Mouse (Mus musculus) midbrain, embryonic 16.5 days (tissue): Measurements from ENCODE around the gene Crnkl1. TPM values are rescaled to one million over a fixed set of nuclear protein-coding genes. Genes with fewer than 3 reads are reported as not detected.

Source experiments
- ATAC-seq: fragments of 200-750 bp; cut with Nextera tagmentation; 2 replicates; pipeline ENCODE4 v1.8.0; 2017; ENCODE audit warnings: moderate TSS enrichment
- H3K27ac ChIP-seq: fragments of 300-500 bp; sonication (generic); 2 replicates; pipeline ENCODE4 v1.5.1; 2014; ENCODE audit warnings: mild to moderate bottlenecking, low read length, mixed read lengths
- H3K27me3 ChIP-seq: fragments of 300-500 bp; sonication (generic); 2 replicates; pipeline ENCODE4 v1.6.1; 2014; ENCODE audit warnings: low read depth, low read length, mixed read lengths; ENCODE audit not compliant: control insufficient read depth, insufficient read depth
- H3K36me3 ChIP-seq: fragments of 300-500 bp; sonication (generic); 2 replicates; pipeline ENCODE4 v1.6.1; 2014; ENCODE audit warnings: mild to moderate bottlenecking, low read length, moderate library complexity, mixed read lengths; ENCODE audit not compliant: control insufficient read depth, insufficient read depth
- H3K4me1 ChIP-seq: fragments of 300-500 bp; sonication (generic); 2 replicates; pipeline ENCODE4 v1.6.1; 2014; ENCODE audit warnings: mild to moderate bottlenecking, low read length, mixed read lengths; ENCODE audit not compliant: control insufficient read depth, insufficient read depth
- H3K4me2 ChIP-seq: fragments of 300-500 bp; sonication (generic); 2 replicates; pipeline ENCODE4 v1.6.1; 2014; ENCODE audit warnings: mild to moderate bottlenecking, low read length, mixed read lengths
- H3K4me3 ChIP-seq: fragments of 300-500 bp; sonication (generic); 2 replicates; pipeline ENCODE4 v1.5.1; 2014; ENCODE audit warnings: low read depth, mild to moderate bottlenecking, low read length, moderate library complexity, mixed read lengths
- H3K9ac ChIP-seq: fragments of 300-500 bp; sonication (generic); 2 replicates; pipeline ENCODE4 v1.6.1; 2014; ENCODE audit warnings: low read depth, low read length, mixed read lengths
- H3K9me3 ChIP-seq: fragments of 300-500 bp; sonication (generic); replicated peaks from 2 replicates; pipeline ENCODE4 v1.6.1; 2014; ENCODE audit warnings: mild to moderate bottlenecking, low read length, mixed read lengths; ENCODE audit not compliant: control insufficient read depth, poor library complexity, severe bottlenecking
- WGBS: fragments of 180-500 bp; shearing (Covaris S2); extraction: QIAGEN DNeasy Blood & Tissue Kit; methylation state at CpG from one replicate; pipeline ENCODE4 v1.1.7; 2014; 5-methylcytosine and 5-hydroxymethylcytosine counted together
- microRNA-seq: library from miRNA; unstranded; fragments of <30 nt; microRNA quantifications from one replicate; pipeline ENCODE4, GENCODE M21; 2017
- polyA plus RNA-seq: library from polyadenylated mRNA; unstranded; fragments of >200 nt; fragmentation: Nextera tagmentation; extraction: Ambion mirVana; gene quantifications from 2 replicates; pipeline ENCODE4 v1.2.1, GENCODE M21; 2015

Crnkl1 gene
- polyA plus RNA-seq, 1 experiment from 2014 or later = 19.1 TPM

DNA sequence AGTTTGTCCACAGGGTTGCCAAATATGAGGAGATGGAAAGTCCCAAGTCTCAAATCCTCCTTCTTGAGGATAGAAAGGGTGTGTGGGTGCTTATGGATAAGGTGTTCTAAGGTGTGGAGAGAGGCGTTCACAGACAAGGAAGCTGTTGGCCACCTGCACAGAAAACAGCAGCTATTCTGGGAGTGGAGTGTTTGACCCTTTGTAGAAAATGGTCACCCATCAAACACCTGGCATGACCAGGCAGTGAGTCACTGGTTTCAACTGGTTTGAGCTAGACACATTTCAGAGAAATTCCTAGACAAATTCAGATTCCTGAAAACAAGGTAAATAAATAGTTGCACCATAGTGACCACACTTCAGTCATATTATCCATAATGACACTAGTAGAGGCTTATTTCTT lies 62.7 kb downstream of the Crnkl1 start:
- Histone ChIP-seq H3K27me3 (no peaks in the 10 kb centered on the region), H3K9ac (no peak overlapping the region), H3K9me3 (no peaks in the 10 kb centered on the region), H3K4me2 (no peak overlapping the region), H3K36me3 (no peaks in the 10 kb centered on the region), H3K4me1 (no peaks in the 10 kb centered on the region), H3K27ac (no peak overlapping the region), H3K4me3 (no peak overlapping the region)
- 90% methylated on average over 1 of the region's 1 CpGs for WGBS
- ATAC-seq = no peak

- H3K4me3 ChIP-seq = no peak overlapping the region
- no peaks in the 10 kb centered on the region for H3K4me1 ChIP-seq
- no peaks in the 10 kb centered on the region for H3K36me3 ChIP-seq
- no peaks in the 10 kb centered on the region for H3K27me3 ChIP-seq
- no peak for ATAC-seq
- H3K4me2 ChIP-seq = no peak overlapping the region
- H3K9ac ChIP-seq = no peak overlapping the region
- H3K9me3 ChIP-seq = no peaks in the 10 kb centered on the region
- no peak overlapping the region for H3K27ac ChIP-seq
- WGBS = 73% methylated on average over 4 of the region's 4 CpGs
These were observed 63.5 kb downstream of the Crnkl1 start for GRCm38 (mm10) chr2:145871308-145871707.

Small RNA genes within 50 kb of the gene (microRNA-seq; reads per million reads assigned to microRNA genes)
- not detected for gene Gm25026

Other genes with a start within 250 kb of the Crnkl1 start
- gene Naa20, start 32.9 kb downstream of the Crnkl1 start, polyA plus RNA-seq = 122 TPM in 2 replicates
- gene Cfap61, start 230 bp downstream of the Crnkl1 start, polyA plus RNA-seq = 2.9 and 4.7 TPM in 2 replicates